Mouse (Mus musculus): ENCODE measurements around the gene Hspa4l. TPM values are rescaled to one million over a fixed set of nuclear protein-coding genes. Genes with fewer than 3 reads are reported as not detected.

The Hspa4l gene
- polyA plus RNA-seq (2015; fragmentation: Nextera tagmentation; extraction: Ambion mirVana), result 5.1 and 8.1 TPM in 2 replicates

GRCm38 (mm10) chr3:40744024-40744835 lies at the start of gene Hspa4l:
Gene Hspa4l (plus strand): TSS chr3:40744495.
- 18% methylated on average over 16 of the region's 16 CpGs for WGBS
- H3K36me3 ChIP-seq, result no peaks in the 10 kb centered on the region
- peaks cover 16% of the 10 kb centered on the region for H3K4me1 ChIP-seq
- peak within 1 kb of the TSS; percentile 60 for H3K27ac ChIP-seq
- no peak for ATAC-seq (ENCODE audit: insufficient number of reproducible peaks, insufficient read depth, low FRiP score, low TSS enrichment, low read depth)
- peaks cover 11% of the 10 kb centered on the region for H3K27me3 ChIP-seq
- H3K9ac ChIP-seq, result peak within 1 kb of the TSS; percentile 76
- peak within 1 kb of the TSS; percentile 94 for H3K4me2 ChIP-seq
- no peaks in the 10 kb centered on the region for H3K9me3 ChIP-seq
- peak within 1 kb of the TSS; percentile 74 for H3K4me3 ChIP-seq

GRCm38 (mm10) chr3:40695162-40695561 lies 49.1 kb upstream of the Hspa4l start:
- Histone ChIP-seq H3K27ac (no peak overlapping the region), H3K27me3 (no peaks in the 10 kb centered on the region), H3K4me1 (no peaks in the 10 kb centered on the region), H3K9ac (no peak overlapping the region), H3K4me2 (no peak overlapping the region), H3K36me3 (peaks cover 34% of the 10 kb centered on the region), H3K9me3 (no peaks in the 10 kb centered on the region), H3K4me3 (no peak overlapping the region)
- WGBS, result 100% methylated on average over 2 of the region's 2 CpGs
- ATAC-seq (ENCODE audit: insufficient number of reproducible peaks, insufficient read depth, low FRiP score, low TSS enrichment, low read depth), result no peak

GRCm38 (mm10) chr3:40698834-40699233 lies 45.5 kb upstream of the Hspa4l start:
- no peak overlapping the region for H3K4me3 ChIP-seq
- H3K27ac ChIP-seq, result no peak overlapping the region
- H3K36me3 ChIP-seq, result peaks cover 34% of the 10 kb centered on the region
- no peak overlapping the region for H3K9ac ChIP-seq
- H3K9me3 ChIP-seq, result no peaks in the 10 kb centered on the region
- no peaks in the 10 kb centered on the region for H3K4me1 ChIP-seq
- H3K4me2 ChIP-seq, result no peak overlapping the region
- no peaks in the 10 kb centered on the region for H3K27me3 ChIP-seq
- ATAC-seq (ENCODE audit: insufficient number of reproducible peaks, insufficient read depth, low FRiP score, low TSS enrichment, low read depth), result no peak
- WGBS, result 84% methylated on average over 3 of the region's 3 CpGs

DNA sequence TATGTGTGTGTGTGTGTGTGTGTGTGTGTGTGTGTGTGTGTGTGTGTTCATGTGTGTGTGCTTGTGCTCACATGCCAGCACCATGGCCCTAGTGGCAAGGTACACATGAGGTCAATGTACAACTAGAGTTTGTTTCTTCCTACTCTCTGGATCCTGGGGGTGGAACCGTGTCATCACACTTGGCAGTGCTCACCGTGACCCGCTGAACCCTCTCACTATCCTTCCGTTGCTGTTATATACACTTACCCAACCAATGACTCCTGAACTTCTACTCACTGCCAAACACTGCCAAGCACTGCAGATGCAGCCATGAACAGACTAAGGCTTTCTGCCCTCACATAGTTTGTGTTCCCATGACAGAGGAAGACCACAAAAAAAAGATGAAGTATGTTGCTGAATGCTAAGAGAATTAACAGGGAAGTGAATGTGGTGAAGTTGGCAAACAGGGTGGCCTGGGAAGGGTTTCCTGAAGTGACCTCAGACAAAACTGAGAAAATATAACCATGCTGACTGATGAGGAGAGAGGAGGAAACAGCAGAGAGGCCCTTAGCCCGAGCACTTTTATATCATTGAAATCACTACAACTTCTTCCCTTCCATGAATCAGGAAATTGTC lies 39.4 kb upstream of the Hspa4l start:
- Histone ChIP-seq H3K4me2 (no peak overlapping the region), H3K27me3 (no peaks in the 10 kb centered on the region), H3K9me3 (peaks cover 5% of the 10 kb centered on the region; the same call in 1 of the 2 replicates), H3K27ac (no peak overlapping the region), H3K4me3 (no peak overlapping the region), H3K4me1 (no peaks in the 10 kb centered on the region), H3K36me3 (0 out of 2 replicates have a peak, but pooled peaks cover 2% of the 10 kb centered on the region), H3K9ac (no peak overlapping the region)
- WGBS, result 84% methylated on average over 5 of the region's 5 CpGs
- ATAC-seq (ENCODE audit: insufficient number of reproducible peaks, insufficient read depth, low FRiP score, low TSS enrichment, low read depth), result no peak

GRCm38 (mm10) chr3:40708655-40709054 lies 35.6 kb upstream of the Hspa4l start, which contains the start of gene Slc25a31:
Gene Slc25a31 (plus strand): TSS chr3:40708855.
- H3K9ac ChIP-seq, result no peak within 1 kb of the TSS
- no peaks in the 10 kb centered on the region for H3K4me1 ChIP-seq
- no peak within 1 kb of the TSS for H3K4me2 ChIP-seq
- no peaks in the 10 kb centered on the region for H3K27me3 ChIP-seq
- no peaks in the 10 kb centered on the region for H3K36me3 ChIP-seq
- no peak within 1 kb of the TSS for H3K4me3 ChIP-seq
- WGBS, result 90% methylated on average over 30 of the region's 30 CpGs
- no peak within 1 kb of the TSS for H3K27ac ChIP-seq
- peaks cover 5% of the 10 kb centered on the region; the same call in 1 of the 2 replicates for H3K9me3 ChIP-seq
- ATAC-seq (ENCODE audit: insufficient number of reproducible peaks, insufficient read depth, low FRiP score, low TSS enrichment, low read depth), result no peak

- H3K4me2 ChIP-seq, result no peak overlapping the region
- ATAC-seq (ENCODE audit: insufficient number of reproducible peaks, insufficient read depth, low FRiP score, low TSS enrichment, low read depth), result no peak
- no peak overlapping the region for H3K9ac ChIP-seq
- no peak overlapping the region for H3K27ac ChIP-seq
- no peaks in the 10 kb centered on the region for H3K27me3 ChIP-seq
- H3K4me3 ChIP-seq, result no peak overlapping the region
- no peaks in the 10 kb centered on the region for H3K9me3 ChIP-seq
- H3K4me1 ChIP-seq, result no peaks in the 10 kb centered on the region
- WGBS, result 59% methylated on average over 1 of the region's 1 CpGs
- H3K36me3 ChIP-seq, result no peaks in the 10 kb centered on the region
Measured at GRCm38 (mm10) chr3:40716056-40716455, 28.2 kb upstream of the Hspa4l start.

GRCm38 (mm10) chr3:40719022-40719421 lies 25.3 kb upstream of the Hspa4l start:
- H3K36me3 ChIP-seq, result no peaks in the 10 kb centered on the region
- no peaks in the 10 kb centered on the region for H3K4me1 ChIP-seq
- no peak overlapping the region for H3K4me3 ChIP-seq
- ATAC-seq (ENCODE audit: insufficient number of reproducible peaks, insufficient read depth, low FRiP score, low TSS enrichment, low read depth), result no peak
- H3K4me2 ChIP-seq, result no peak overlapping the region
- no peak overlapping the region for H3K27ac ChIP-seq
- H3K9ac ChIP-seq, result no peak overlapping the region
- 84% methylated on average over 3 of the region's 3 CpGs for WGBS
- H3K27me3 ChIP-seq, result no peaks in the 10 kb centered on the region
- no peaks in the 10 kb centered on the region for H3K9me3 ChIP-seq

GRCm38 (mm10) chr3:40738381-40738912 lies 5.8 kb upstream of the Hspa4l start:
- no peak for ATAC-seq (ENCODE audit: insufficient number of reproducible peaks, insufficient read depth, low FRiP score, low TSS enrichment, low read depth)
- Histone ChIP-seq H3K9me3 (no peaks in the 10 kb centered on the region), H3K9ac (no peak overlapping the region), H3K4me2 (no peak overlapping the region), H3K27ac (no peak overlapping the region), H3K27me3 (0 out of 2 replicates have a peak, but pooled peaks cover 3% of the 10 kb centered on the region), H3K36me3 (no peaks in the 10 kb centered on the region), H3K4me1 (no peaks in the 10 kb centered on the region), H3K4me3 (no peak overlapping the region)
- WGBS, result 77% methylated on average over 6 of the region's 6 CpGs

DNA sequence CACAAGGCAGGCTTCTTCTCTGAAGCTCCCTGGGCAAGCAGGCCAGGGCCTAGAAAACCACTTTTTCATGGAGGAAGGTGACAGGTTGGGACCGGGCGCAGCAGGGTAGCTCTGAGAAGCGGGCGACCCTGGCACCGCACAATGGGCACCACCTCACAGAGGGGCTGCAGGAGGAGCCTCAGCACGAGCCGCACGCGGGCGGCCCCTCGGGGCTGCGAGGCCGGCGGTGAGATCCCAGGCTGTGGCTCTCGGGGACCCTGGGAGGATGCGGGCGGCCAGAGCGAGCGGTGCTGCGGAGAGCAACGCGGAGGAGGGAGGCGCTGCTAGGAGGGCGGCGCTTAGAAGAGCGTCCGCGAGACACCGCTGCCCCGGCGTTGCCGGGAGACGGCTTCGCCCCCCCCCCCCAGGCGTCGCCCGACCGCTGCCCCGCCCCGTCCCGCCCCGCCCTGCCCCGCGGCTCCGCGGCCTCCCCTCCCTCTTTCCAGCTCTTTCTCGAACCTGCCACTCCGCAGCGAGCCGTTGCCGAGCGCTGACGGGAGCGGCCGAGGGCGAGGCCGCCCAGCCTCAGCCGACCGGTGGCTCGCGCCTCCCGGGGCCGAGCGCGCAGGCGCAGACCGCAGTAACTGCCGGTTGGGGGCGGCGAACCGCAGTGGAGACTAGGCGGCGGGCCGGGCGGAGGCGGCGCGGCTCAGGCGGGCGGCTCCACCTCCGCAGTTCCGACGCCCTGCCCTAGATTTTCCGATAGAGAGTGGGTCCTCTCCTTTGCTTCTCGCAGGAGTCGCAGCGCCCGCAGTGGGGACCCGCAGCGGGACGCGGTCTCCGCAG lies 753 bp downstream of the Hspa4l start:
- Histone ChIP-seq H3K27me3 (peaks cover 11% of the 10 kb centered on the region), H3K36me3 (no peaks in the 10 kb centered on the region), H3K9ac (peak overlapping the region; percentile 76), H3K27ac (peak overlapping the region; percentile 60), H3K4me3 (peak overlapping the region; percentile 74), H3K4me2 (peak overlapping the region; percentile 94), H3K9me3 (no peaks in the 10 kb centered on the region), H3K4me1 (peaks cover 16% of the 10 kb centered on the region)
- WGBS, result under 1% methylated on average over 69 of the region's 93 CpGs
- ATAC-seq (ENCODE audit: insufficient number of reproducible peaks, insufficient read depth, low FRiP score, low TSS enrichment, low read depth), result peak; percentile 95

GRCm38 (mm10) chr3:40745661-40746547 lies 1.6 kb downstream of the Hspa4l start:
- peak overlapping the region; percentile 76 for H3K9ac ChIP-seq
- H3K4me2 ChIP-seq, result peak overlapping the region; percentile 94
- H3K4me3 ChIP-seq, result peak overlapping the region; percentile 74
- WGBS, result 4% methylated on average over 37 of the region's 37 CpGs
- no peaks in the 10 kb centered on the region for H3K36me3 ChIP-seq
- peak overlapping the region; percentile 60; the same call in 1 of the 2 replicates for H3K27ac ChIP-seq
- H3K9me3 ChIP-seq, result no peaks in the 10 kb centered on the region
- peaks cover 11% of the 10 kb centered on the region for H3K27me3 ChIP-seq
- peak; percentile 18 for ATAC-seq (ENCODE audit: insufficient number of reproducible peaks, insufficient read depth, low FRiP score, low TSS enrichment, low read depth)
- H3K4me1 ChIP-seq, result peaks cover 16% of the 10 kb centered on the region
